Mouse (Mus musculus) lung, postnatal 10 days (tissue): ENCODE measurements around the gene Vps13c.

ENCODE experiments used
- DNase-seq: peaks from one replicate; pipeline ENCODE4 v3.0.0; 2021

The Vps13c gene

GRCm38 (mm10) chr9:67883349-67883984 lies 43.3 kb downstream of the Vps13c start:
- DNase-seq: no peak

GRCm38 (mm10) chr9:67884095-67884494 lies 43.9 kb downstream of the Vps13c start:
- DNase-seq: no peak

GRCm38 (mm10) chr9:67886981-67887720 lies 47.0 kb downstream of the Vps13c start:
- peak; percentile 73 for DNase-seq

- DNase-seq: no peak
Observed at GRCm38 (mm10) chr9:67893474-67893873, 53.3 kb downstream of the Vps13c start.

GRCm38 (mm10) chr9:67896646-67897295 lies 56.6 kb downstream of the Vps13c start:
- no peak for DNase-seq

- no peak for DNase-seq
Observed at GRCm38 (mm10) chr9:67900398-67900797, 60.2 kb downstream of the Vps13c start.

GRCm38 (mm10) chr9:67904355-67904754 lies 64.2 kb downstream of the Vps13c start:
- DNase-seq: no peak

GRCm38 (mm10) chr9:67905541-67905940 lies 65.3 kb downstream of the Vps13c start:
- DNase-seq: no peak

- no peak for DNase-seq
Observed at GRCm38 (mm10) chr9:67914681-67915080, 74.5 kb downstream of the Vps13c start.

GRCm38 (mm10) chr9:67922350-67922749 lies 82.2 kb downstream of the Vps13c start:
- DNase-seq: no peak

GRCm38 (mm10) chr9:67930629-67931028 lies 90.4 kb downstream of the Vps13c start:
- DNase-seq: peak; percentile 26

GRCm38 (mm10) chr9:67937286-67937685 lies 97.1 kb downstream of the Vps13c start:
- no peak for DNase-seq

- DNase-seq: no peak
Observed at GRCm38 (mm10) chr9:67955466-67956010, 115.3 kb downstream of the Vps13c start.

GRCm38 (mm10) chr9:67961953-67962352 lies 121.8 kb downstream of the Vps13c start:
- DNase-seq: no peak

- DNase-seq: no peak
Observed at GRCm38 (mm10) chr9:67965889-67966288, 125.7 kb downstream of the Vps13c start.

- no peak for DNase-seq
Observed at GRCm38 (mm10) chr9:67967011-67967410, 126.8 kb downstream of the Vps13c start.

- DNase-seq: peak; percentile 18
Observed at GRCm38 (mm10) chr9:67973451-67973850, 133.3 kb downstream of the Vps13c start.

GRCm38 (mm10) chr9:67975491-67975890 lies 135.3 kb downstream of the Vps13c start:
- no peak for DNase-seq

GRCm38 (mm10) chr9:68006566-68006965 lies 166.4 kb downstream of the Vps13c start:
- no peak for DNase-seq

- DNase-seq: peak; percentile 83
Observed at GRCm38 (mm10) chr9:68014991-68015396, 174.8 kb downstream of the Vps13c start.

GRCm38 (mm10) chr9:68016255-68016954 lies 176.2 kb downstream of the Vps13c start:
- peak; percentile 85 for DNase-seq

- peak; percentile 77 for DNase-seq
Observed at GRCm38 (mm10) chr9:68020776-68021365, 180.7 kb downstream of the Vps13c start.
